Mouse (Mus musculus): ENCODE measurements around the gene Slitrk6. TPM values are rescaled to one million over a fixed set of nuclear protein-coding genes. Genes with fewer than 3 reads are reported as not detected.

The Slitrk6 gene
- polyA plus RNA-seq, 1 experiment, result not detected

DNA sequence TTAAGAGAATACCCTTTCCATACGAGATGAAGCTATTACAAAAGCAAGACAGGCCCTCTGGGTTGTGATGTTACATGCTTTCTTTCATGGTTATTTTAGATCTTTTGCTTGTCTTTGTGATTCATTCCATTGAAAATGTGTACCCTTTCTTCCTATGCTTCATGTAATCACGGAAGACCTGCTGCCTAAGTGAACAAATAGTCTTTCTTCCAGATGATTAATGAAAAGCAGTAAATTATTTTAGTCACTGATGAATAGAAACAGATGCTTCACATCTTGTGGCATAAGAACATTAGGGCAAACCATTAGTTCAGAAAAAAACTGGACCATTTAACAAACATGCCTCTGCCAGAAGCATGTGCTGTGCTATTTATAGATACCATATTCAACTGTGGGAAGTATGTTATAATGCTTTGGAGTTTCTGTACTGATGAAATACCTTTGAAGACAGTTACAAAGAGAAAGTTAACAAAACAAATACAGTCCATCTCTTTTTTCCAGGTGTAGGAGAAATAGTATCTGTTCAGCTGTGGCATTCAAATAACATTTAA lies 30.8 kb downstream of the Slitrk6 start:
- WGBS, result 35% methylated on average over 2 of the region's 2 CpGs
- no peak overlapping the region for H3K27ac ChIP-seq (ENCODE audit: insufficient read depth, low read depth, low read length)
- H3K4me1 ChIP-seq (ENCODE audit: control insufficient read depth, insufficient read depth, low read length), result no peaks in the 10 kb centered on the region
- TF ChIP-seq CTCF (IDR thresholded peaks at IDR 0.05; ENCODE audit: insufficient read depth, low read depth, low read length) (no peak), POLR2A (IDR thresholded peaks at IDR 0.05; ENCODE audit: insufficient read depth, low read depth, low read length) (no peak)
- no peak overlapping the region for H3K4me3 ChIP-seq (ENCODE audit: insufficient read depth, low read depth, low read length)
